Mouse (Mus musculus): ENCODE measurements around the gene Arhgap29.

DNA sequence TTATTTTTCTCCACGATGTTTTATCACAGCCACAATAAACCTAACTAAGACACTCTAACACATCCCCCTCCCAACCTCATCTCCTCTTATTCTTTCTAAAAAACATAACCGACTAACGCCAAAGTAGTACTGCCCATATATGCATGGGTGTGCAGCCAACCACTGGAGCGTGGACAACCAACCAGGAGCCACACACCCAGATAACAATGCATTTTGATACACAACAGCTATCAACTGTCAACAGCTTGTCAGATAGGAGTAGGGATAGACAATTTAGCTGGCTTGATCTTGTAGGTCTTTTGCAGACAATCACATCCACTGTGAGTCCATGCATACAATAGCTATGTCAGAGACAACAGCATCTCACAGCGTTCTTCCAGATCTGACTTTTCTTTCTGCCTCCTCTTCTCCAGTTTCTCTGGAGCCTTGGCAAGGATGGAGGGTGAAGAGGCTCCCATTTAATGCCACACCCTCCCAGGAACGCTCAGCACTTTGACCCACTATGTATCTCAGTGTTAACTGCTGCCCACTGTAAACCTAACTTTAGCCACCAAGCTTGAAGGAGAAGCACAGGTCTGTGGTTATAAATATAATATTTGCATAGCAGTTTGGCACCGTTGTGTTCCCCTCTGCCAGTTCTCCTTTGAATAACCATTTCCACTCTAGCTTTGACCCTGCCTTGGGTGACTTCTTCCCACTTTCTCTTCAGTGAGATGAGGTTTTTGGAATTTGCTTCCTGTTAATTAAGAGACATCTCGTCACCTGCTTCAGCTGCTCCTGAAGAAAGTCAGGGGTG lies 12.0 kb upstream of the Arhgap29 start:
- TF ChIP-seq CTCF (IDR thresholded peaks at IDR 0.05; ENCODE audit: low read depth, low read length): no peak
- no peak for TF ChIP-seq POLR2A (IDR thresholded peaks at IDR 0.05; ENCODE audit: extremely low read depth, insufficient read depth, low read length)
